Mouse (Mus musculus): Measurements from ENCODE around the gene Sec22c.

- TF ChIP-seq CTCF (IDR thresholded peaks at IDR 0.05) (peak; percentile 86), POLR2A (IDR thresholded peaks at IDR 0.05; ENCODE audit: insufficient read depth, low read depth, low read length) (no peak), EP300 (IDR thresholded peaks at IDR 0.05; ENCODE audit: insufficient read depth, low read depth, low read length) (0 out of 2 replicates have a peak, but pooled peaks have one; percentile 38)
Observed at GRCm38 (mm10) chr9:121679549-121679948, 25.7 kb downstream of the Sec22c start.
